Mouse (Mus musculus) forebrain, embryonic 14.5 days (tissue): ENCODE data around the gene Il11ra1. TPM values are rescaled to one million over a fixed set of nuclear protein-coding genes. Genes with fewer than 3 reads are reported as not detected.

ENCODE experiments used
- polyA plus RNA-seq: library from polyadenylated mRNA; unstranded; fragments of >200 nt; fragmentation: Nextera tagmentation; extraction: Ambion mirVana; gene quantifications from 2 replicates; pipeline ENCODE4 v1.2.1, GENCODE M21; 2014

Gene Il11ra1
- polyA plus RNA-seq, 1 experiment from 2014 or later: 24.3 TPM

Other genes with a start within 250 kb of the Il11ra1 start
- 3.0 and 4.1 TPM in 2 replicates for gene Kif24, start 235.1 kb upstream of the Il11ra1 start, polyA plus RNA-seq
- gene Nudt2, start 234.8 kb upstream of the Il11ra1 start, polyA plus RNA-seq: 80.2 and 82.0 TPM in 2 replicates
- gene AI464131, start 196.9 kb upstream of the Il11ra1 start, polyA plus RNA-seq: 2.4 and 2.6 TPM in 2 replicates
- gene 1110017D15Rik, start 182.7 kb upstream of the Il11ra1 start, polyA plus RNA-seq: 10.5 and 11.1 TPM in 2 replicates
- 10.4 and 11.3 TPM in 2 replicates for gene Fam219a, start 130.5 kb upstream of the Il11ra1 start, polyA plus RNA-seq
- gene Dnaic1, start 130.2 kb upstream of the Il11ra1 start, polyA plus RNA-seq: 1.4 and 1.6 TPM in 2 replicates
- 64.7 and 73.9 TPM in 2 replicates for gene Enho, start 59.7 kb upstream of the Il11ra1 start, polyA plus RNA-seq
- 12.6 and 12.7 TPM in 2 replicates for gene Cntfr, start 2.9 kb upstream of the Il11ra1 start, polyA plus RNA-seq
- 72.2 and 83.3 TPM in 2 replicates for gene Rpp25l, start 13.5 kb downstream of the Il11ra1 start, polyA plus RNA-seq
- gene Dctn3, start 23.2 kb downstream of the Il11ra1 start, polyA plus RNA-seq: 301 and 330 TPM in 2 replicates
- gene Arid3c, start 31.2 kb downstream of the Il11ra1 start, polyA plus RNA-seq: 0.12 and 0.15 TPM in 2 replicates
- 23.4 and 25.2 TPM in 2 replicates for gene Galt, start 55.2 kb downstream of the Il11ra1 start, polyA plus RNA-seq
- 49.8 and 54.2 TPM in 2 replicates for gene Sigmar1, start 56.2 kb downstream of the Il11ra1 start, polyA plus RNA-seq
- gene Ccl27a, start 74.3 kb downstream of the Il11ra1 start, polyA plus RNA-seq: 195 and 200 TPM in 2 replicates
- not detected in 2 replicates for gene Gm21541, start 203.6 kb downstream of the Il11ra1 start, polyA plus RNA-seq
- gene Gm20878, start 241.6 kb downstream of the Il11ra1 start, polyA plus RNA-seq: 4.6 and 4.9 TPM in 2 replicates